Mouse (Mus musculus): ENCODE measurements around the gene Jag2. TPM values are rescaled to one million over a fixed set of nuclear protein-coding genes. Genes with fewer than 3 reads are reported as not detected.
A peak's percentile ranks its signal among the peaks of the same experiment; 100 is the strongest.

Jag2 gene
- polyA plus RNA-seq, 2 experiments: 0.09 to 0.51 TPM

DNA sequence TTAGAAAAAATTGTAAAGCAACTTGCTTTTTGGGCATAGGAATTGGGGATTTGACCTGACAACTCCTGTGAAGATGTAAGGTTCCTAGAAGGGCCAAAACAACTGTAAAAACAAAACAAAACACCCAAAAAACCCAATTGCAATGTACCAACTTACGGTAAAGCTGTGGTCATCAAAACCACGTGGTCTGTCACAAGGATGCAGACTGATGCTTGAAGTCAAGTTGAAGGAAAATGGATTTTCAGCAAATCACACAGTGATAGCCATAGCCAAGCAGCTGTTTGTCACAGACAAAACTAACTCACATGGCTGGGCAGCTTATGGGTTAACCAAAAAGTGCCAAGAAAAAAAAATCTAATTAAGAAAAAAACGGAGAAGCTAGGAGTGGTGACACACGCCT lies 30.6 kb downstream of the Jag2 start:
- H3K27ac ChIP-seq: no peak overlapping the region
- WGBS (ENCODE audit: insufficient replicate concordance): 37% methylated on average over 4 of the region's 4 CpGs
- TF ChIP-seq EP300 (IDR thresholded peaks at IDR 0.05; ENCODE audit: low read depth) (no peak), CTCF (IDR thresholded peaks at IDR 0.05; ENCODE audit: low read depth) (no peak)
- DNase-seq (ENCODE audit: low read depth in 3 of 3, low spot score in 3 of 3) (no peak), ATAC-seq (ENCODE audit: insufficient read depth) (no peak)
- no peaks in the 10 kb centered on the region; the same call in 1 of the 2 replicates for H3K27me3 ChIP-seq (ENCODE audit: control insufficient read depth, insufficient read depth, low read length)
- H3K9me3 ChIP-seq (ENCODE audit: control insufficient read depth, low read length): no peaks in the 10 kb centered on the region
- H3K4me3 ChIP-seq (ENCODE audit: insufficient read depth in 1 of 2, low read depth in 2 of 2, low read length in 2 of 2): no peak overlapping the region
- H3K36me3 ChIP-seq (replicated peaks; ENCODE audit: control insufficient read depth, insufficient read depth, low read depth): no peaks in the 10 kb centered on the region
- peaks cover 0 to 3% of the 10 kb centered on the region in 2 experiments; a peak in 2 of 4 replicates for H3K4me1 ChIP-seq (replicated peaks; ENCODE audit: control insufficient read depth in 2 of 2, insufficient read depth in 2 of 2, low read length in 1 of 2)
- H3K4me2 ChIP-seq (ENCODE audit: low read depth): no peak overlapping the region
- no peak overlapping the region for H3K9ac ChIP-seq (replicated peaks)

DNA sequence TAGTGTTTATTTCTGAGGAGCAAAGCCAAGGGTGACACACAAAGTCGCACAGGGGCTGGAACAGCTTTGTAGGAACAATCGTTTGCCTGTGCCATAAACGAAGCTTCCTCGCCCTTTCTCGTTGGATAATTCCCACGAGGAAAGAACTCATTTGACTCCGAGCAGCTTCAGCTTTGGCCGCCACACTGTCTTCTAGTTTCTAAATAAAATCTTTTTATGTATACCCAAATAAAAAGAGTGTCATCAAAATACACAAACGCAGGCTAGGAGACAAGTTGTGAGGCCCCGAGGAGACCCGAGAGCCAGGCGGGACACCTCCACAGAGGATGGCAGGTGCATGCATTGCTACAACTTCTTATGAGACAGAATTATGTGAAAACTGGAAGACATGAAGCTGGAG lies 31.2 kb downstream of the Jag2 start:
- no peak for ATAC-seq (ENCODE audit: insufficient read depth)
- Histone ChIP-seq H3K4me1 (replicated peaks; ENCODE audit: control insufficient read depth in 2 of 2, insufficient read depth in 2 of 2, low read length in 1 of 2) (peaks cover 0 to 3% of the 10 kb centered on the region in 2 experiments; a peak in 2 of 4 replicates), H3K9ac (replicated peaks) (no peak overlapping the region), H3K9me3 (ENCODE audit: control insufficient read depth, low read length) (no peaks in the 10 kb centered on the region), H3K27ac (no peak overlapping the region), H3K4me2 (ENCODE audit: low read depth) (no peak overlapping the region), H3K27me3 (ENCODE audit: control insufficient read depth, insufficient read depth, low read length) (no peaks in the 10 kb centered on the region; the same call in 1 of the 2 replicates), H3K36me3 (replicated peaks; ENCODE audit: control insufficient read depth, insufficient read depth, low read depth) (no peaks in the 10 kb centered on the region), H3K4me3 (ENCODE audit: insufficient read depth in 1 of 2, low read depth in 2 of 2, low read length in 2 of 2) (no peak overlapping the region)
- 62% methylated on average over 12 of the region's 12 CpGs for WGBS (ENCODE audit: insufficient replicate concordance)
- DNase-seq (ENCODE audit: low read depth in 3 of 3, low spot score in 3 of 3): no peak
- TF ChIP-seq CTCF (IDR thresholded peaks at IDR 0.05; ENCODE audit: low read depth) (no peak), EP300 (IDR thresholded peaks at IDR 0.05; ENCODE audit: low read depth) (no peak)

DNA sequence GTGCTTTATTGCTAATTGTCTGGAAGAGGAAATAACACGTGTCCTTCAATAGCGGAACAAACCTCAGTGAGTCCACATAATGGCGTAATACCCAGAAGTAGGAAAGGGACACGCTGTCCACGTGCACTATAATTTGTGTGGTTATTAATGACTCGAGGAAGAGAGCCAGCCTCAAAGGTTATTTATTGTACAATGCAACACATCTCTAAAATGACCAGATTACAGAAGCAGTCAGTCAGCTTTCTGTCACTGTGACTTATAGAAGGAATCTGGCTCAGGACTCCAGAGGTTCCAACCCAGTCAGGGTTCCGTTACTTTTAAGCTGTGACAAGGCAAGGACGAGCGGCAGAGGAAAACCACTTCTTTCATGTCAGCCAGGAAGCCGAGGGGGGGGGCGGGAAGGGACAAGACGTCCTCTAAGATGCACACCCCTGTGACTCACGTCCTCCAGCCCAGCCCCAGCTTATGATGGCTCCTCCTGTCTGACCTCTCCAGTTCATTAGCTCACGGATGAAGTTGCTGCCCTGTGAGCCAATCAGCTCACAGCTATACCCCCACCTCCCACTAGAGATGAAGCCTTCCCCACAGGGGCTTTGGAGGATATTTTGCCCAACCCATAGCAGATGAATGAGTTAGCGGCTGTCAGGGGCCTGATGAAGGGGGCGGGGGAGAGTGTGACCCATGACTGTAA lies 31.9 kb downstream of the Jag2 start:
- Histone ChIP-seq H3K27me3 (ENCODE audit: control insufficient read depth, insufficient read depth, low read length) (no peaks in the 10 kb centered on the region; the same call in 1 of the 2 replicates), H3K9me3 (ENCODE audit: control insufficient read depth, low read length) (no peaks in the 10 kb centered on the region), H3K9ac (replicated peaks) (no peak overlapping the region), H3K4me3 (ENCODE audit: insufficient read depth in 1 of 2, low read depth in 2 of 2, low read length in 2 of 2) (no peak overlapping the region), H3K27ac (no peak overlapping the region), H3K4me1 (replicated peaks; ENCODE audit: control insufficient read depth in 2 of 2, insufficient read depth in 2 of 2, low read length in 1 of 2) (peaks cover 0 to 3% of the 10 kb centered on the region in 2 experiments; a peak in 2 of 4 replicates), H3K36me3 (replicated peaks; ENCODE audit: control insufficient read depth, insufficient read depth, low read depth) (no peaks in the 10 kb centered on the region), H3K4me2 (ENCODE audit: low read depth) (no peak overlapping the region)
- DNase-seq (ENCODE audit: low read depth in 3 of 3, low spot score in 3 of 3) (peak in 1 of 3 experiments; percentile 20), ATAC-seq (ENCODE audit: insufficient read depth) (peak; percentile 28; the same call in 1 of the 2 replicates)
- no peak for TF ChIP-seq EP300 (IDR thresholded peaks at IDR 0.05; ENCODE audit: low read depth)
- TF ChIP-seq CTCF (IDR thresholded peaks at IDR 0.05; ENCODE audit: low read depth): no peak
- WGBS (ENCODE audit: insufficient replicate concordance): 15% methylated on average over 16 of the region's 16 CpGs

DNA sequence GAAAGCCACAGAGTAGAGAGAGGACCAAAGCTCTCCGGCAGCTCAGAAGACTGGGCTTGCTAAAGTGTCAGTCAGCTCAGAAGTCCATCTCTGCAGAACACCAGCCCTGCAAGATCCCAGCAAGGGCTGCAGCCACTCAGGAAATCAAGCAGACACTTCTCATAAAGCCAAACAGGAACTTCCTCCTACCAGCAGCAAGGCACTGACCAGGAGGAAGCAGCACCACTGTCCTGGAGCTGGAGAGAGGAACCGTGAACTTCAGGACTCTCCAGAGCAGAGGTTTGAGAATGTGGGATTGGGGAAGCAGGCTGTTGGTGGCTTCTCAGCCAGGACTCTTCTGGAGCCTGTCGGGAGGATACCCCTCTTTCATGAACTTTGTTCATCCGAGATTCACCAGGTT lies 34.6 kb downstream of the Jag2 start:
- Histone ChIP-seq H3K4me1 (replicated peaks; ENCODE audit: control insufficient read depth in 2 of 2, insufficient read depth in 2 of 2, low read length in 1 of 2) (peaks cover 0 to 3% of the 10 kb centered on the region in 2 experiments; a peak in 2 of 4 replicates), H3K9me3 (ENCODE audit: control insufficient read depth, low read length) (no peaks in the 10 kb centered on the region), H3K27me3 (ENCODE audit: control insufficient read depth, insufficient read depth, low read length) (no peaks in the 10 kb centered on the region; the same call in 1 of the 2 replicates), H3K9ac (replicated peaks) (no peak overlapping the region), H3K36me3 (replicated peaks; ENCODE audit: control insufficient read depth, insufficient read depth, low read depth) (no peaks in the 10 kb centered on the region), H3K4me3 (ENCODE audit: insufficient read depth in 1 of 2, low read depth in 2 of 2, low read length in 2 of 2) (no peak overlapping the region), H3K4me2 (ENCODE audit: low read depth) (no peak overlapping the region), H3K27ac (no peak overlapping the region)
- ATAC-seq (ENCODE audit: insufficient read depth): no peak
- TF ChIP-seq CTCF (IDR thresholded peaks at IDR 0.05; ENCODE audit: low read depth): no peak
- no peak for TF ChIP-seq EP300 (IDR thresholded peaks at IDR 0.05; ENCODE audit: low read depth)
- WGBS (ENCODE audit: insufficient replicate concordance): 11% methylated on average over 4 of the region's 4 CpGs
- DNase-seq (ENCODE audit: low read depth in 3 of 3, low spot score in 3 of 3): no peak

DNA sequence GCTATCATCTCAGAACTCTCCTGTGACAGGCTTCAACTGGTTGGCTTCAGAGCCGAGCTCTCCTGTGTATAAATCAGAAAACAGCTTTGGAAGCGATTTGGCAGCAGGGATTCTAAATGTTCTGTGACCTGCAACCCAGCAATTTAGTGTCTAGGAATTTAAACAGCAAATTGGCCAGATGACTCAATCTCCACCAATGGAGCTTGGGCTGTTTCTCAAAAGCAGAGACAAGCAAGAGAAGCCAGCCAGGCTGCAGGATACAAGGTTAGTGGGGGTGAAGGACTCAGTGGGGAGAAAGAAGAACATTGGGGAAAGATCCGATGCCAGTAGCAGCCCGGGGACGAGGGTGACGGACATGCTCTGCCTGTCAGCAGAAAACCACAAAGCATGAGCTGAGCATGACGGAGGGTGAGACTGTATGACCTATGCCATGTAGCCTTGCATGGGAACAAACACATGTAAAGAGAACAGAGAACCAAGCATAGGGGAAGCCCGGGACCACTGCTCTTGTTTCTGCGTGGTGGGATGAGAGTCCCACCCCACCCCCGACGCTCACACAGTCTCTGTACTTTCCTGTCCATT lies 35.2 kb downstream of the Jag2 start:
- no peak overlapping the region for H3K4me2 ChIP-seq (ENCODE audit: low read depth)
- H3K9me3 ChIP-seq (ENCODE audit: control insufficient read depth, low read length): no peaks in the 10 kb centered on the region
- ATAC-seq (ENCODE audit: insufficient read depth): no peak

More for the DNA sequence above, 35.2 kb downstream of the Jag2 start:
- H3K27ac ChIP-seq: no peak overlapping the region
- H3K4me1 ChIP-seq (replicated peaks; ENCODE audit: control insufficient read depth in 2 of 2, insufficient read depth in 2 of 2, low read length in 1 of 2): peaks cover 0 to 3% of the 10 kb centered on the region in 2 experiments; a peak in 2 of 4 replicates
- H3K9ac ChIP-seq (replicated peaks): no peak overlapping the region
- no peak for DNase-seq (ENCODE audit: low read depth in 3 of 3, low spot score in 3 of 3)
- no peak overlapping the region for H3K4me3 ChIP-seq (ENCODE audit: insufficient read depth in 1 of 2, low read depth in 2 of 2, low read length in 2 of 2)
- no peaks in the 10 kb centered on the region for H3K36me3 ChIP-seq (replicated peaks; ENCODE audit: control insufficient read depth, insufficient read depth, low read depth)
- H3K27me3 ChIP-seq (ENCODE audit: control insufficient read depth, insufficient read depth, low read length): no peaks in the 10 kb centered on the region; the same call in 1 of the 2 replicates
- no peak for TF ChIP-seq CTCF (IDR thresholded peaks at IDR 0.05; ENCODE audit: low read depth)
- no peak for TF ChIP-seq EP300 (IDR thresholded peaks at IDR 0.05; ENCODE audit: low read depth)
- WGBS (ENCODE audit: insufficient replicate concordance): 16% methylated on average over 11 of the region's 11 CpGs
